In genomic region chr11:60912525-60912973, GRCm38 (mm10) we compare ENCODE assay signal across 8 mouse cellular contexts. TPM values are rescaled to one million over a fixed set of nuclear protein-coding genes. Genes with fewer than 3 reads are reported as not detected.
DNase-seq lines count a peak whose midpoint lies in the region; ATAC-seq and TF ChIP-seq lines count a peak whose summit lies in the region.

No protein-coding gene starts in this region.

- WGBS in thymus, adult 2 months = 35% methylated on average over 7 of the region's 7 CpGs
- WGBS in intestine, postnatal 0 days = 26% methylated on average over 7 of the region's 7 CpGs
- 24% methylated on average over 7 of the region's 7 CpGs for WGBS in small intestine, adult 2 months

- no peak for TF ChIP-seq POLR2A in thymus, adult 2 months (IDR thresholded peaks at IDR 0.05; ENCODE audit: control insufficient read depth, extremely low read depth, insufficient read depth, low read length, poor library complexity)
- TF ChIP-seq POLR2A in small intestine, adult 2 months (IDR thresholded peaks at IDR 0.05; ENCODE audit: low read depth, low read length) = no peak

- H3K4me3 ChIP-seq in gastrocnemius, adult 2 months = peak overlapping the region; percentile 98
- peak overlapping the region; percentile 94 for H3K4me3 ChIP-seq in thymus, adult 2 months (ENCODE audit: control insufficient read depth, insufficient read depth, low read length)
- peak overlapping the region; percentile 93 for H3K4me3 ChIP-seq in intestine, postnatal 0 days (ENCODE audit: low read depth, low read length)
- H3K4me3 ChIP-seq in small intestine, adult 2 months (ENCODE audit: low read depth, low read length) = peak overlapping the region; percentile 81

- H3K27ac ChIP-seq in gastrocnemius, adult 2 months = peak overlapping the region; percentile 94
- no peak overlapping the region for H3K27ac ChIP-seq in thymus, adult 2 months (ENCODE audit: control insufficient read depth, insufficient read depth, low read length)
- H3K27ac ChIP-seq in intestine, postnatal 0 days (ENCODE audit: low read depth, low read length) = no peak overlapping the region
- no peak overlapping the region for H3K27ac ChIP-seq in small intestine, adult 2 months (ENCODE audit: insufficient read depth, low read depth, low read length)

- TF ChIP-seq CTCF in gastrocnemius, adult 2 months (IDR thresholded peaks at IDR 0.05) = no peak
- no peak for TF ChIP-seq CTCF in thymus, adult 2 months (IDR thresholded peaks at IDR 0.05; ENCODE audit: borderline replicate concordance, control insufficient read depth, extremely low read depth, insufficient read depth, low read length, poor library complexity)
- no peak for TF ChIP-seq CTCF in intestine, postnatal 0 days (IDR thresholded peaks at IDR 0.05; ENCODE audit: low read depth)
- no peak for TF ChIP-seq CTCF in small intestine, adult 2 months (IDR thresholded peaks at IDR 0.05; ENCODE audit: extremely low read depth, insufficient read length, insufficient replicate concordance, low read depth, low read length)

- intact Hi-C loops in gastrocnemius, adult 2 months (cut with DNase I) = no loop called here

- H3K36me3 ChIP-seq in thymus, adult 2 months (ENCODE audit: control insufficient read depth, insufficient read depth, low read length) = no peaks in the 10 kb centered on the region
- 0 out of 2 replicates have a peak, but pooled peaks cover under 1% of the 10 kb centered on the region for H3K36me3 ChIP-seq in intestine, postnatal 0 days (ENCODE audit: control insufficient read depth, insufficient read depth)
- no peaks in the 10 kb centered on the region for H3K36me3 ChIP-seq in small intestine, adult 2 months (ENCODE audit: control insufficient read depth, insufficient read depth, low read length)

- peaks cover 13% of the 10 kb centered on the region for H3K4me1 ChIP-seq in thymus, adult 2 months (replicated peaks; ENCODE audit: control insufficient read depth, insufficient read depth, low read length)
- 0 out of 2 replicates have a peak, but pooled peaks cover 3% of the 10 kb centered on the region for H3K4me1 ChIP-seq in intestine, postnatal 0 days (replicated peaks; ENCODE audit: control insufficient read depth, insufficient read depth, low read length)
- peaks cover 11% of the 10 kb centered on the region for H3K4me1 ChIP-seq in small intestine, adult 2 months (ENCODE audit: control insufficient read depth, insufficient read depth, insufficient read length, low read length)

- no peak for DNase-seq in gastrocnemius, adult 2 months
- no peak for DNase-seq in gastrocnemius, adult 8-10 months (ENCODE audit: low spot score in 2 of 2)
- peak; percentile 19 for DNase-seq in thymus, adult 2 months
- no peak for DNase-seq in thymus, postnatal 36 days
- DNase-seq in gastrocnemius, adult 18-20 months (ENCODE audit: low spot score) = no peak

- peak overlapping the region; percentile 98 for H3K4me2 ChIP-seq in intestine, postnatal 0 days (replicated peaks; ENCODE audit: low read depth)

- no peaks in the 10 kb centered on the region for H3K27me3 ChIP-seq in thymus, adult 2 months (ENCODE audit: control insufficient read depth, insufficient read depth, low read length)
- no peaks in the 10 kb centered on the region for H3K27me3 ChIP-seq in intestine, postnatal 0 days (replicated peaks; ENCODE audit: control insufficient read depth, insufficient read depth, low read length)
- no peaks in the 10 kb centered on the region for H3K27me3 ChIP-seq in small intestine, adult 2 months (ENCODE audit: control insufficient read depth, insufficient read depth, low read length)

- no peak for ATAC-seq in intestine, postnatal 0 days
- no peak for ATAC-seq in megakaryocyte progenitor cell, adult 5-6 weeks (replicated peaks; ENCODE audit: poor library complexity)

- peak overlapping the region; percentile 73; the same call in 1 of the 2 replicates for H3K9ac ChIP-seq in intestine, postnatal 0 days (ENCODE audit: low read depth, low read length)

- no peaks in the 10 kb centered on the region for H3K9me3 ChIP-seq in intestine, postnatal 0 days (ENCODE audit: control insufficient read depth)

RNA-seq across cellular contexts. Expression of gene Natd1, which starts 2.0 kb away (rescaled TPM):
- total RNA-seq in gastrocnemius, adult 2 months (2021) = 10 to 100 TPM in 1 of 2 experiments, 1 to 10 TPM in 1; 8.6 to 10.4 TPM
- total RNA-seq in gastrocnemius, adult 8-10 months (2022) = 1 to 10 TPM; 6.5 to 9.2 (median 7.3) TPM
- polyA plus RNA-seq in thymus, adult 2 months (2012; rRNA removed) = 62.9 and 63.8 TPM in 2 replicates
- polyA plus RNA-seq in intestine, postnatal 0 days (2015; fragmentation: Nextera tagmentation; extraction: Ambion mirVana) = 8.9 and 9.3 TPM in 2 replicates
- 7.1 and 13.2 TPM in 2 replicates for polyA plus RNA-seq in small intestine, adult 2 months (2012; rRNA removed)
- 2.2 and 2.3 TPM in 2 replicates for total RNA-seq in megakaryocyte progenitor cell, adult 5-6 weeks (2015)
- 0.67 and 0.98 TPM in 2 replicates for total RNA-seq in megakaryocyte progenitor cell, adult 5-6 weeks (2017)
- total RNA-seq in gastrocnemius, adult 18-20 months (2021) = 10 to 100 TPM in 1 of 2 experiments, 1 to 10 TPM in 1; 8.2 to 10.3 TPM

RNA-seq across cellular contexts. Expression of gene Map2k3, which starts 19.3 kb away (rescaled TPM):
- 100 to 1,000 TPM; 136 to 159 TPM for total RNA-seq in gastrocnemius, adult 2 months (2021)
- total RNA-seq in gastrocnemius, adult 8-10 months (2022) = 100 to 1,000 TPM; 117 to 122 (median 119) TPM
- polyA plus RNA-seq in thymus, adult 2 months (2012; rRNA removed) = 30.9 and 33.1 TPM in 2 replicates
- 86.4 and 86.5 TPM in 2 replicates for polyA plus RNA-seq in intestine, postnatal 0 days (2015; fragmentation: Nextera tagmentation; extraction: Ambion mirVana)
- 71.6 and 98.9 TPM in 2 replicates for polyA plus RNA-seq in small intestine, adult 2 months (2012; rRNA removed)
- total RNA-seq in megakaryocyte progenitor cell, adult 5-6 weeks (2015) = 29.9 and 32.7 TPM in 2 replicates
- total RNA-seq in megakaryocyte progenitor cell, adult 5-6 weeks (2017) = 13.5 and 17.5 TPM in 2 replicates
- total RNA-seq in gastrocnemius, adult 18-20 months (2021) = 100 to 1,000 TPM; 105 to 173 TPM

RNA-seq across cellular contexts. Expression of gene Tmem11, which starts 33.5 kb away (rescaled TPM):
- total RNA-seq in gastrocnemius, adult 2 months (2021) = 10 to 100 TPM; 41.4 to 41.6 TPM
- total RNA-seq in gastrocnemius, adult 8-10 months (2022) = 10 to 100 TPM; 37.2 to 44.1 (median 43.5) TPM
- 72.9 and 76.7 TPM in 2 replicates for polyA plus RNA-seq in thymus, adult 2 months (2012; rRNA removed)
- polyA plus RNA-seq in intestine, postnatal 0 days (2015; fragmentation: Nextera tagmentation; extraction: Ambion mirVana) = 34.6 and 39.3 TPM in 2 replicates
- polyA plus RNA-seq in small intestine, adult 2 months (2012; rRNA removed) = 35.6 and 55.5 TPM in 2 replicates
- 23.9 and 30.3 TPM in 2 replicates for total RNA-seq in megakaryocyte progenitor cell, adult 5-6 weeks (2015)
- total RNA-seq in megakaryocyte progenitor cell, adult 5-6 weeks (2017) = 66.9 and 71.3 TPM in 2 replicates
- 10 to 100 TPM; 41.0 to 42.9 TPM for total RNA-seq in gastrocnemius, adult 18-20 months (2021)
